Mouse (Mus musculus): ENCODE data around the gene Ptprg.

The Ptprg gene

GRCm38 (mm10) chr14:11890890-11891289, 337.6 kb downstream of the Ptprg start:
- 63% methylated on average over 3 of the region's 3 CpGs for WGBS

- WGBS = 50% methylated on average over 9 of the region's 9 CpGs
Measured at GRCm38 (mm10) chr14:11892621-11893020, 339.3 kb downstream of the Ptprg start.

- 42% methylated on average over 13 of the region's 13 CpGs for WGBS
Measured at GRCm38 (mm10) chr14:11895486-11895885, 342.2 kb downstream of the Ptprg start.

- 61% methylated on average over 2 of the region's 2 CpGs for WGBS
Measured at GRCm38 (mm10) chr14:11902794-11903193, 349.5 kb downstream of the Ptprg start.

GRCm38 (mm10) chr14:11906130-11906675, 352.9 kb downstream of the Ptprg start:
- 82% methylated on average over 5 of the region's 5 CpGs for WGBS

GRCm38 (mm10) chr14:11912253-11912652, 358.9 kb downstream of the Ptprg start:
- WGBS = 69% methylated on average over 1 of the region's 1 CpGs

GRCm38 (mm10) chr14:11917225-11917624, 363.9 kb downstream of the Ptprg start:
- WGBS = 77% methylated on average over 5 of the region's 5 CpGs

GRCm38 (mm10) chr14:11928545-11928944, 375.2 kb downstream of the Ptprg start:
- 85% methylated on average over 2 of the region's 2 CpGs for WGBS

- 82% methylated on average over 3 of the region's 3 CpGs for WGBS
Measured at GRCm38 (mm10) chr14:11932517-11932916, 379.2 kb downstream of the Ptprg start.

- 91% methylated on average over 2 of the region's 2 CpGs for WGBS
Measured at GRCm38 (mm10) chr14:11934556-11934955, 381.2 kb downstream of the Ptprg start.

GRCm38 (mm10) chr14:11935281-11935680, 381.9 kb downstream of the Ptprg start:
- WGBS = 50% methylated on average over 1 of the region's 1 CpGs

- WGBS = 66% methylated on average over 7 of the region's 7 CpGs
Measured at GRCm38 (mm10) chr14:11935698-11936097, 382.4 kb downstream of the Ptprg start.

GRCm38 (mm10) chr14:11938912-11939311, 385.6 kb downstream of the Ptprg start:
- 94% methylated on average over 4 of the region's 4 CpGs for whole genome bisulfite sequencing

GRCm38 (mm10) chr14:11941989-11942514, 388.7 kb downstream of the Ptprg start:
- 49% methylated on average over 5 of the region's 5 CpGs for WGBS

GRCm38 (mm10) chr14:11950379-11950778, 397.0 kb downstream of the Ptprg start:
- 96% methylated on average over 6 of the region's 6 CpGs for WGBS

- 95% methylated on average over 6 of the region's 6 CpGs for WGBS
Measured at GRCm38 (mm10) chr14:11955020-11955882, 401.9 kb downstream of the Ptprg start.

GRCm38 (mm10) chr14:11960269-11961121, 407.2 kb downstream of the Ptprg start:
- 67% methylated on average over 15 of the region's 15 CpGs for WGBS

- WGBS = 94% methylated on average over 5 of the region's 5 CpGs
Measured at GRCm38 (mm10) chr14:11962101-11962500, 408.8 kb downstream of the Ptprg start.

GRCm38 (mm10) chr14:11962561-11962960, 409.2 kb downstream of the Ptprg start:
- 89% methylated on average over 8 of the region's 8 CpGs for WGBS

- WGBS = 95% methylated on average over 10 of the region's 10 CpGs
Measured at GRCm38 (mm10) chr14:11963791-11964190, 410.5 kb downstream of the Ptprg start.

- WGBS = 65% methylated on average over 1 of the region's 1 CpGs
Measured at GRCm38 (mm10) chr14:11964326-11964725, 411.0 kb downstream of the Ptprg start.

GRCm38 (mm10) chr14:11965878-11966277, 412.5 kb downstream of the Ptprg start:
- WGBS = 64% methylated on average over 5 of the region's 5 CpGs

Data from cerebral cortex, adult 2 months (tissue).